Comparison of ENCODE assay signal across 8 mouse cellular contexts in genomic region chr4:41481601-41482017, GRCm38 (mm10). TPM values are rescaled to one million over a fixed set of nuclear protein-coding genes. Genes with fewer than 3 reads are reported as not detected.
DNase-seq lines count a peak whose midpoint lies in the region; ATAC-seq lines count a peak whose summit lies in the region.

No protein-coding gene starts in this region.

- H3K27ac ChIP-seq in embryonic facial prominence, embryonic 11.5 days (replicated peaks; ENCODE audit: low read depth, low read length): peak overlapping the region; percentile 23
- H3K27ac ChIP-seq in limb, embryonic 12.5 days: peak overlapping the region; percentile 81

- DNase-seq in layer of hippocampus, adult 11-12 months (ENCODE audit: low spot score): peak; percentile 44
- DNase-seq in layer of hippocampus, adult 9-10 months (ENCODE audit: low spot score): no peak
- DNase-seq in embryonic facial prominence, embryonic 11.5 days (ENCODE audit: low spot score): peak; percentile 79
- DNase-seq in heart, postnatal 25 days (ENCODE audit: low spot score): peak; percentile 73
- DNase-seq in thymus, postnatal 25 days: no peak
- DNase-seq in spleen, postnatal 10 days (ENCODE audit: low spot score in 2 of 2): no peak
- no peak for DNase-seq in natural killer cell, adult 2 months (ENCODE audit: low spot score in 2 of 2)

- no peak overlapping the region for H3K9ac ChIP-seq in embryonic facial prominence, embryonic 11.5 days (replicated peaks; ENCODE audit: low read length)
- H3K9ac ChIP-seq in limb, embryonic 12.5 days (replicated peaks): no peak overlapping the region

- no peak overlapping the region for H3K4me2 ChIP-seq in embryonic facial prominence, embryonic 11.5 days (ENCODE audit: low read depth, low read length)
- H3K4me2 ChIP-seq in limb, embryonic 12.5 days: peak overlapping the region; percentile 15; the same call in 1 of the 2 replicates

- intact Hi-C loops in heart, postnatal 25 days (cut with DNase I): no loop called here

- WGBS in embryonic facial prominence, embryonic 11.5 days: 31% methylated on average over 6 of the region's 6 CpGs
- WGBS in limb, embryonic 12.5 days: 13% methylated on average over 6 of the region's 6 CpGs

- H3K9me3 ChIP-seq in embryonic facial prominence, embryonic 11.5 days (replicated peaks; ENCODE audit: control insufficient read depth, low read length): no peaks in the 10 kb centered on the region
- peaks cover 6% of the 10 kb centered on the region; the same call in 1 of the 2 replicates for H3K9me3 ChIP-seq in limb, embryonic 12.5 days

- H3K27me3 ChIP-seq in embryonic facial prominence, embryonic 11.5 days (ENCODE audit: control insufficient read depth, insufficient read depth, low read length): no peaks in the 10 kb centered on the region
- H3K27me3 ChIP-seq in limb, embryonic 12.5 days: peaks cover 15% of the 10 kb centered on the region; the same call in 1 of the 2 replicates

- H3K4me3 ChIP-seq in embryonic facial prominence, embryonic 11.5 days (ENCODE audit: low read depth, low read length): no peak overlapping the region
- no peak overlapping the region for H3K4me3 ChIP-seq in limb, embryonic 12.5 days (replicated peaks)

- H3K36me3 ChIP-seq in embryonic facial prominence, embryonic 11.5 days (replicated peaks; ENCODE audit: control insufficient read depth, insufficient read depth, low read depth, low read length): no peaks in the 10 kb centered on the region; the same call in 1 of the 2 replicates
- H3K36me3 ChIP-seq in limb, embryonic 12.5 days: 0 out of 2 replicates have a peak, but pooled peaks cover 9% of the 10 kb centered on the region

- no peaks in the 10 kb centered on the region for H3K4me1 ChIP-seq in embryonic facial prominence, embryonic 11.5 days (ENCODE audit: control insufficient read depth, insufficient read depth, low read length)
- H3K4me1 ChIP-seq in limb, embryonic 12.5 days (replicated peaks): peaks cover 29% of the 10 kb centered on the region

- ATAC-seq in embryonic facial prominence, embryonic 11.5 days (replicated peaks; ENCODE audit: insufficient number of reproducible peaks, low FRiP score, low TSS enrichment, low read depth): peak; percentile 73; the same call in 1 of the 2 replicates
- ATAC-seq in limb, embryonic 12.5 days (ENCODE audit: insufficient number of reproducible peaks, insufficient read depth, low FRiP score, low TSS enrichment, low read depth): peak; percentile 87

RNA-seq across cellular contexts. Expression of gene Nudt2, which starts 16.7 kb away (rescaled TPM):
- 59.7 and 62.3 TPM in 2 replicates for polyA plus RNA-seq in embryonic facial prominence, embryonic 11.5 days (2014; fragmentation: Nextera tagmentation; extraction: Ambion mirVana)
- total RNA-seq in heart, postnatal 25 days (2021): 10 to 100 TPM; 29.6 to 32.7 TPM
- 49.9 and 50.1 TPM in 2 replicates for polyA plus RNA-seq in limb, embryonic 12.5 days (2016; fragmentation: Nextera tagmentation; extraction: Ambion mirVana)

RNA-seq across cellular contexts. Expression of gene Kif24, which starts 16.9 kb away (rescaled TPM):
- 8.7 and 10.1 TPM in 2 replicates for polyA plus RNA-seq in embryonic facial prominence, embryonic 11.5 days (2014; fragmentation: Nextera tagmentation; extraction: Ambion mirVana)
- under 1 TPM; 0.26 to 0.45 TPM for total RNA-seq in heart, postnatal 25 days (2021)
- polyA plus RNA-seq in limb, embryonic 12.5 days (2016; fragmentation: Nextera tagmentation; extraction: Ambion mirVana): 11.6 and 11.7 TPM in 2 replicates

RNA-seq across cellular contexts. Expression of gene AI464131, which starts 21.3 kb away (rescaled TPM):
- polyA plus RNA-seq in embryonic facial prominence, embryonic 11.5 days (2014; fragmentation: Nextera tagmentation; extraction: Ambion mirVana): 9.7 and 11.4 TPM in 2 replicates
- total RNA-seq in heart, postnatal 25 days (2021): 10 to 100 TPM; 10.2 to 10.4 TPM
- polyA plus RNA-seq in limb, embryonic 12.5 days (2016; fragmentation: Nextera tagmentation; extraction: Ambion mirVana): 2.3 and 3.1 TPM in 2 replicates

RNA-seq across cellular contexts. Expression of gene 1110017D15Rik, which starts 35.5 kb away (rescaled TPM):
- 6.3 and 6.4 TPM in 2 replicates for polyA plus RNA-seq in embryonic facial prominence, embryonic 11.5 days (2014; fragmentation: Nextera tagmentation; extraction: Ambion mirVana)
- total RNA-seq in heart, postnatal 25 days (2021): not detected
- polyA plus RNA-seq in limb, embryonic 12.5 days (2016; fragmentation: Nextera tagmentation; extraction: Ambion mirVana): 1.5 TPM in 2 replicates

Comparison
In these comparisons a context has a peak if more than half of its experiments do, and no peak if none do; other contexts are left out.
1. DNase-seq: peak in layer of hippocampus, adult 11-12 months (single experiment), embryonic facial prominence, embryonic 11.5 days (single experiment) and heart, postnatal 25 days (single experiment); none in layer of hippocampus, adult 9-10 months (single experiment), thymus, postnatal 25 days (single experiment), spleen, postnatal 10 days (0 of 2) and natural killer cell, adult 2 months (0 of 2).